Mouse (Mus musculus): Measurements from ENCODE around the gene Jaml.

The Jaml gene

DNA sequence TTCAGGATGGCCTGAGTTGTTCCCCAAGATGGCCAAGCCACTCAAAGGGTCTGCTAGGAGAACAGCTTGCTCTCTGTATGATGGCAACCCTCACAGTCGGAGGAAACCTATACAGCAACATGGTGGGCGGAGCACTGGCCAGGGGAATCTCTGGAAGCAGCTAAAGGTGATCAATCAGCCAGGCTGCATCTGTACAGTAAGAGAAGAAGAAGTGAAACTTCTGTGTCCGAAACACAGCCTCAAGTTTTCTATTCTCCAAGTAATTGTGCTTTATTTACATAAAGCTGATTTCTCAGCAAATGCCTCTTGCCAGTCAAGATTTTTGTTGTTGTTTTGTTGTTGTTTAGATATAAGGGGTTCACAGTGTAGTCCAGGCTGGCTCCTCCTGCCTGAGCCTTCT, 1.1 kb upstream of the Jaml start:
- DNase-seq (ENCODE audit: extremely low spot score, low read depth, low spot score): no peak

DNA sequence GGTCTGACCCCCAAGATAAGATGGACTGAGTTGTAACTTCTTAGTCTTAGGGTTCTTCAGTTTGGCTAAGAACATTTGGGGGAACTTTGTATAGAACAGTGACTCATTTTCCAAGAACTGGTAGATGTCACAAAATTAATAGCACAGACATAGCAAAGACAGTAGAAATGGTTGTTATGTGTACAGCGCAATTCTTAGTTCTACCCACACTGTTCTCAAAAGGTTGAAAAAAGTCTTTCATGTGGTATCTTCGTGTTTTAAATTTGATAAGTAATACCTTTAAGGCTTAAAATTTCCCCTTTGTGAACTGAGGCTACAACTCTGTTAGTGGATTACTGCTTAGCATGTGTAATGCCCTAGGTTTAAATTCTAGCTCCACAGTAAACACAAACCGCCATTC, 4.1 kb downstream of the Jaml start:
- DNase-seq (ENCODE audit: extremely low spot score, low read depth, low spot score): no peak

DNA sequence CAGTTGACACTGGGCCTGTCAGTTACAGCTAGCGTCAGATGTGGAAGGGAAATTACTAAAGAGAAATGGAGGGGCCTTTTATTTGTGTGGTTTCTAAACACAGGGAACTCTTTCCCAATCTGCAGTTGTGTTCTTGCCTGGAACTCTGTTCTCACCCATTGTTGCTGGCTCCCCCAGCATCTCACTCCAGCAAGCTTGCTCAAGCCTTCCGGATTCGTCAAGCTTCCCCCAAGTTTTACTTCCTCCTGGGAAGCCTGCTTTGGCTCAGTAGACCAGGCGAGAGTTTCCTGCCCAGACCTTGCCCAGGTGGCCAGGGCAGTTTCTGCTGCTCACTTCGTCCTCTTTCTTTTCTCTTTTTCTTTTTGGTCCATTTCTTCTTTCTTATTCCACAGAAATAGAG, 5.6 kb downstream of the Jaml start:
- DNase-seq (ENCODE audit: extremely low spot score, low read depth, low spot score): no peak

DNA sequence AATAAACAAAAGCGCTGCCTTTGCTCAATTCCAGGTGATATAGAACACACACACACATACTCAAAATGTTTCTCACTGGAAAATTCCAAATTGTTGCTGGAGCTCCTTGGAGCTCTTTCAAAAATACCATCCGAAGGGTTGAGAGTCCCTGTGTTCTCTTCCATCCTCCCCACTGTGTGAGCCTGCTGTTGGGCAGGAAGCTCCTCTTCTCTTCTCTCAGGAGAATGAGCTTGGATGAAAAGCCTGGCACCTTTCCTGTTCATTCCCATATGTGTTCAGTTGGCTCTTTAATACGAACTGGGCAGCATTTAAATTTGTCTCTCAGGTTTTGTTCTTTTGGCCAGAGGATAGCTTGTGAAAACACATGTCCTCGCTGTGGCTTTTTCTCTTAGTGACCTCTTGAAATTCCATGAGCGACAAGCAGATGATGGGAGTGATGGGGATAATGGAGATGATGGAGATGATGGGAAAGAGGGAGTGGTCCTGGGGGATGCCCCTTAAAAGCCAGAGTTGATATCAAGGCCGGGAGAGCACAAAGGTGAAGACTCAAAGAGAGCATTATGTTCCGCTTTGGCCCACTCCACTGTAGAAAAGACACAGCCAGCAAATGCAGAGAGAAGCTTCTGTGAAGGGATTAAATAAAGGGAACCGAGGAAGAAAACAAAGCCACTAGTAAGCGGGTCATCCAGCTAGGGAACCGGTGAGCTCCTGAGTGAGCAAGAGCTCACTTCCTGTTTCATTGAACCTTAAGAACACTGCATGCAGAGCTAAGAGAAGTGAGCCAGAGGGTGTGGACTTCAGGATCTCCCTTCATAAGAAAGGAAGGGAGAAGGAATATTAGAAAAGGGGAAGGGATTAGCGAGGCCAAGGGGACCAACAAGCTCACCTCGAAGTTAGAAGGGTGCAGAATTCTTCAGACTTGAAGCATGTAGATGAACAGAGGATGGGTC, 7.0 kb downstream of the Jaml start:
- no peak for DNase-seq (ENCODE audit: extremely low spot score, low read depth, low spot score)

DNA sequence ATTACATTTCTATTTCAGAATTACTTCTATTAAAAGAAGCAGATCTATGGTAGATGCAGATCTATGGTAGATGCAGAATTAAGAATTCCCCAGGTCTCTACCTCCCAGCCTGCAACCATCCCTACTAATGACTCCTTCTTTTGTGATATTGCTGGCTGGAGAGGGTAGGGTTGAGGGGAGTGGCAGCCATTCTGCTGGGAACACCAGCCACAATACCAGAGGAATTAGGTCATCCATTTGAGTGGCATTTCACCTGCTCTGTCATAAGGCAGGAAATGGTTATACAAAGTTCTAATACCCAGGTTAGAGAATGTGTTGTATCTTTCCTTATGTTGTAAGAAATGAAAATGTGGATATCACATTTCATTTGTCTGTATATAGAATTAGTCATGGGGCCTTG, 9.1 kb downstream of the Jaml start:
- DNase-seq (ENCODE audit: extremely low spot score, low read depth, low spot score): no peak

DNA sequence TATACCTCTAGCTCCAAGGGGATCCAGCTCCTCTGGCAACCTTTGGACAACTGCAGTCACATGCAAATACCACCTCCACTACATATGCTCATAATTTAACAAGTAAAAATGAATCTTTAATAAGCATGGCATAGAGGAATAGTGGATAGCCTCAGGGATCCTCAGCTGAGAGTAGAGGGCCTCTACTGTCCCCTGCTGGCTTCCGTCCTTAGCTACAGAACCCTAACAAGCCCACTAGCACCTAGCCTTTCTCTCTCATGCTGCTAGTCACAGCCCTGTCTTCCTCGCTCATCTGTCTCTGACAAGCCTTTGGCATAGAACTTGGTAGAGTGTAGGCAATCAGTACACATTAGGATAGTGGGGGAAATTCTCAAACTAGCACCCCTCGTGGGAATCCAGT, 11.8 kb downstream of the Jaml start:
- no peak for DNase-seq (ENCODE audit: extremely low spot score, low read depth, low spot score)

DNA sequence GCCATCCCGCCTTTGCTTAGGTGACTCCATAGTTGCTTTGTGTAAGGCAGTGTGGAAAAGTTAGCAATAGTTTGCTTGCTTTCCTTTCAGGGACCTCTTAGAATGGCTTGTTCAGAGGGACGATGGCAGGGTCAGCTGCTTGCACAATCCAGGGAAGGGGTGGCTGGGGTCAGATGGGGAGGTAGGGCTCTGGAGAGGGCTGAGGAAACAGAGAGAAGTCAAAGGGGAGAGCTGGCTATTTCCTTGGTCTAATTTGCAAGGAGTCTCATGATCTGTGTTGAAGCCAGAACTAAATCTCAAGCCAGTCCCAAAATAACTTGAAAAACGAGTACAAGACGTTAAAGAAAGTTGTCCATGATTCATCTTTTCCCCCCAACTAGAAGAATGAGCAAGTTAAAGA, 13.7 kb downstream of the Jaml start:
- DNase-seq (ENCODE audit: extremely low spot score, low read depth, low spot score): no peak

DNA sequence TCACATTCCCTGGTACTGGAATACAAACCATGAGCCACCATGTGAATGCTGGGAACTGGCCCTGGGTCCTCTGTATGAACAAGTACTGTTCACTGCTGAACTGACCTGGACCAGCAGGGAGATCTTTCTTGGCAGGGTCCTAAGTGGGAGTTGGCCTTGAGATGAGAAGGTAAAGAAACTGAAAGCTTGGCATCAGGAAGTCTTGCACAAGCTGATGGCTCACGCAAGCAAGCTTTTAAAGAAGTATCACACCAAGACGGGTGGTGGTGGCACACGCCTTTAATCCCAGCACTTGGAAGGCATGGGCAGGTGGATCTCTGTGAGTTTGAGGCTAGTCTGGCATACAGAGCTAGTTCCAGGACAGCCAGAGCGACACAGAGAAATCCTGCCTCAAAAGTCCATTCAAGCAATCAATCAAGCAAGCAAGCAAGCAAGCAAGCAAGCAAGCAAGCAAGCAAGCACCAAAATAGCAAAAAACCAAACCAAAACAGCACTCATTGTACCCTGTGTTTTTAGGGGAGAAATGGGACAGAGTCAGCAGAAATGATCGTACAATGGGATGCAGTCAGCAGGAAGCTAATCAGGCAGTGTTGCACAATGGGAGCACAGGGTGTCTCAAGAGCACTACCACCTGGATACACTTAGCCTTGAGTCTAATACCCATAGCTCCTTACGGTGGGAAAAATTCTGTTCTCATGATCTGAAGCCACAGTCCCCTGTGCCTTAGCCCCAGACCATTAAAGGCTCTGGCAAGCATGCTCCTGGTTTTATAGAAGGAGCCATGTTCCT, 16.4 kb downstream of the Jaml start:
- DNase-seq (ENCODE audit: extremely low spot score, low read depth, low spot score): no peak

DNA sequence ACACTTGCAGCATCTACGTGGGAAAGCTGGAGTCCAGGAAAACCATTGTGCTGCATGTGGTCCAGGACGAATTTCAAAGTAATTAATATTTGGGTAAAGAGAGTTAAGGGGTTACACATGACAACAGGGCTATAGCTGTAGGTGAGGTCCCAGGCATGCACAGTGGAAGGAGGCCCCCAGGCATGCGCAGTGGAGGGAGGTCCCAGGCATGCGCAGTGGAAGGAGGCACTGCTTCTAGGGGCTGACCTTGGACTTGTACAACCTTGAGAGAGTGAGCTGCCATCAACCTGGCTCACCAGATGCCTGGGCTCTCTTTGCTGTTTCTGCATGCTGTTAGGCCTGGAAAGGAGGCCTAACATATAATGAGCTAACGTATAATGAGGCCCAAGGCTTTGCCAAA, 18.9 kb downstream of the Jaml start:
- no peak for DNase-seq (ENCODE audit: extremely low spot score, low read depth, low spot score)

DNA sequence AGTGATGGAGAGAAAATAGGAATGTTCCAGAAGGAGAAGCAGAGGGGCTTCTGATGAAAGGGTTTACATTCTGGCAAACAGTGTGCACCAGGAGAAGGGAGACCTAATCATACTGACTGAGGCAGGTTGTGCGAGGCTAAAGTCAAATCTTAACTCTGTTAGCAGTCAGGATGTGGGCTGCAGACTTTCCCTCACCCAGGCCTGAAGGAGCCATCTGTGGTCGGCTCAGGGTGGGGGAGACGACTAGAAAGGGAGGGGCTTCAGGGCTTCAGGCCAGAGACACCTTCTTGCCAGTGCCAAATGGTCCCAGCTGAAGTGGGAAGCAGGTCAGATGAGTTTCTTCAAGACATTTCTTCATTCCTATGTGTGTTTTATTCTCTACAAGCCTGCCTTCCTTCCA, 19.4 kb downstream of the Jaml start:
- DNase-seq (ENCODE audit: extremely low spot score, low read depth, low spot score): no peak

DNA sequence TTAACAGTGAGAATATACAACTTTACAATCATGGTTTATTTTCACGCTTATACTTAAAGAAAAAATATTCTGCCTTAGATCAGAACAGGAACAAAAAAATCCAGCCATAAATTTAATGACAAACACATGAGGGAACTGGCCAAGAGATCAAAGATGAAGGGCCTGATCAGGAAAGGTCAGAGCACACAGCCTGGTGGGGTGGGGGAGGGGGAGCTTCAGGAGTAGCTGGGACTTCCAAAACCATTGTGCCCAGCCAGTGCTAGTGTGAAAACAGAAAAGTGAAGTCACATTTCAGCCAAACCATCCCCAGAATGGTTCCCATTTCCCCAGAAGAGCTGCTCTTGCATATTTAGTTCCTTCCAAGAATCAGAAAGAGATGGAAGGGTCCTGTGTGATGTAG, 23.5 kb downstream of the Jaml start:
- no peak for DNase-seq (ENCODE audit: extremely low spot score, low read depth, low spot score)

DNA sequence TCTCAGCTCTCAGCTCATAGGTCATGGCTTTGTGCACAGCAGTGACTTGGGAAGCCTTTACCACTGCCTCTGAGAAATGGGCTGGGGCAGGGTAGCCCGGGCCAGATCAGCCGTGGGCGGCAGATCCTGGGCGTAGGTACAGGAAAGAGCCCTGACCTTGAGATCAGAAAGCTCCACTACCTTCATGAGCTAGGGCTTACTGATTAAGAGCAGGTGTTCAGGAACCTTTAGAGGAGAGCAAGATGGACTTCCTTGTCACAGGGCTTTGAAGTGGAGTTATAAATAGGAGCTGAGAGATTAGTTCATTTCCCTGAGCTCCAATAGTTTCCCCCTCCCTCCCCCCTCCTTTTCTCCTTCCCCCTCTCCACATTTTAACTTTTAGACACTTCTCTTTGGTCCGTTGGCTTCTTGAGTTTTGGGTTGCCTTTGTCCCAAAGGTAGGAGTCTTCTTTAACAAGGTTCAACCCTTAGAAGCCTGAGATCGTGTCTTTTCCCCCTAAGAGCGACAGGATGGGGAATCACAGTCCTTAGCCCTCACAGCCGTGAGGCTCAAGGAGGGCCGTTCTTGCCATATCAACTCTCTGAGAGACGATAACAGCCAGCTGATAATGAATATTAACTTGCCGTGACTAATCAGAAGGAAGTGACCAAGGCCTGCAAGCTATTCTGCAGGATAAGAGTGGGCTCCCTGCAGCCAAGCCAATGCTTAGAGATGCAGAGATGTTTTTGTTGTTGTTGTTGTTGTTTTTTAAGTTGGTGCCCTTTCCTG, 24.4 kb downstream of the Jaml start:
- DNase-seq (ENCODE audit: extremely low spot score, low read depth, low spot score): no peak

DNA sequence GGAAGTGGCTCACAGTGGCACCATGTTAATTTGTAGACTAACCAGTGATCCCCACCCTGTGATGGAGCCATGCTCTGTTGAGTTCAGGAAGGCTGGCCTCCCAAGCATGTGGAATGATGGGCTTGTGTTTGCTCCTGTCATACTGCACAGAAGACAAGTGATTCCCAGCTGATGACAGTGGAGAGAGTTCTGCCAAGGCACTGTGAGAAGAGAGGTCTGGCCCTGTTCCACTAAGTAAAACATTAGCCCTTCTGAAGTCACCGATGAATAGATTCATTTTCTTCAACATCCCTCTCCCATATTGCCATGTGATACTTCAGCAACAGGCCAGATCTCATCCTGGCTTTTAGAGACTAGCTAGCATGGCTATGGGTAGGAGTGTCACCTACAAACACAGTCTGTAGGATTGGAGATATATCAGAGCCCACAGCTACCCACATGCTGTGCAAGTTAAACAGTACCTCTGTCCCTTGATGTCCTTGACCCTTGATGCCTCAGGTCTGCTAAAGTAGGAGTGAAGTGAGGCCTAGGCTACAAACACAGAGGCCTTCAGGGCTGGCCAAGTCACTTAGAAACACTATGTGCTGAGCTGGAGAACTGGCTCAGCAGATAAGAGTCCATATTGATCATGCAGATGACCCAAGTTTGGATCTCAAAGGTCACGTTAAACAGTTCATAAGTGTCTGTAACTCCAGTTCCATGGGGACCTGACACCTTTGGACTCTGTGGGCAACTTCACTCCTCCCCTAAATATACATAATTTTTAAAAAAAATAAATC, 26.8 kb downstream of the Jaml start:
- no peak for DNase-seq (ENCODE audit: extremely low spot score, low read depth, low spot score)

DNA sequence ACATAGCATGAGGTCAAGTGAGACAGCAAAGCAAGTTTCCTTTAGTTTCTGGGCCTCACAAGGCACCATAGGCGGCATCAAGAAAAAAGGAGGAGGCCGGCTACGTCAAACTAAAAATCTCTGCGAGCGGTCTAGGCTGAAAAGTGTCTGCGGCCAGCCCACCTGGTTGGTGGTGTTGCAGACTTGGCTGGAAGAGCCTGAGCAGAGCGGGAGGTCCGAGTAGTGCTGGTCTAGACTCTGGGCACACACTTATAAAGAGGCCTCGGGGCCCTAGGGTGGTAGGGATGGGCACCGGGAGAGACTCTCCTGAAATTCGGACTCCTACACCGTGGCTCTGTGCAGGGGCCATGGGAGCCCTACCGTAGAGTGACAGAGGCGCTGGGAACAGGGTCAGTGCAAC, 36.7 kb downstream of the Jaml start:
- no peak for DNase-seq (ENCODE audit: extremely low spot score, low read depth, low spot score)

DNA sequence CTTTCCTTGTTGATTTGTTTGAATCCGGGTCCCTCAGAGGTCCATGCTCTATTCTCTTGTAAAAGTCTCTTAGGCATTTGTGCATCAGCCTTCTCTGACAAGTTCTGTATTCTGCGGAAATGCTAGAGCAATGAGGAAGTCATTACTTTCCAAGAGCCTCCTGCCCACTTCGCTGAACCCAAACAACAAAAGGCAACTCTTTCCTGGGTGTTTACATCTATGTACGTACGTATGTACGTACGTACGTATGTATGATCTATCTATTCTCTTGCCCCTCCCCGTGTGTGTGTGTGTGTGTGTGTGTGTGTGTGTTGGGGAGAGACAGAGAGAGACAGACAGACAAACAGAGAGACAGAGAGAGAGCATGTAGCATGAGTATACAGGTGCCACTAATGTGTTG, 37.8 kb downstream of the Jaml start:
- DNase-seq (ENCODE audit: extremely low spot score, low read depth, low spot score): no peak

DNA sequence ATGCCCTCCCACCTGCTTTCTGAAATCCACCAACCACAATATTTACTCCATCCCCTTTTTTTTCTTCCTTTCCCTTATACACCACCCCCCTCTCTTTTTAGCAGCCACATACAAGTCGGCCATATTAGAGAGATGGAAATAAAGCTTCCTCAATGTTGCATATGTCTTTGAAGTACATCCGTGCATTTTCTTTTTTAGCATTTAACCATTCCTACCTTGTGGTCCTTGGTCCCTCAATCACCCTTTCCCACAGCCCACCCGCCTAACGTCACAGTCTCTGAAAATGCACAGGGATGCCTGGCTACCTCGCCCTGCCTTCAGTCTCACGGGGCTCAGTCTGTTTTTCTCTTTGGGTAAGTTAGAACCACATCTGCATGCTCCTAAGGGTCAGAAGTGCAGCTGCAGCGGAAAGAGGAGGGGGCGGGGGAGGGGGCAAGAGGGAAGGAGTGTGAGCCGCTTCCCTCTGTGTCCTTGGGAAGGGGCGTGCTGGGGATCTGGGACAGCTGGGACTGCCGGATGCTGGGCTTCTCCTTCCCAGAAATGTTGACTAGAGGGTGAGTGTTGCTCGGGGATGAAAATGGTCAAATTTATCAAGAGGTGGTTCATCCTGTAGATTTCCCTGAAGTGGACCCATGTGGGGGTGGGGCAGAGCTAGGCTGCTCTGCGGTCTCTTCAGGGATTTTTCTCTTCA, 38.9 kb downstream of the Jaml start, which contains the start of gene Scn2b:
Gene Scn2b, plus strand, starts transcription at position 42 of the 691 bp plus-strand sequence.
- DNase-seq (ENCODE audit: extremely low spot score, low read depth, low spot score): no peak

DNA sequence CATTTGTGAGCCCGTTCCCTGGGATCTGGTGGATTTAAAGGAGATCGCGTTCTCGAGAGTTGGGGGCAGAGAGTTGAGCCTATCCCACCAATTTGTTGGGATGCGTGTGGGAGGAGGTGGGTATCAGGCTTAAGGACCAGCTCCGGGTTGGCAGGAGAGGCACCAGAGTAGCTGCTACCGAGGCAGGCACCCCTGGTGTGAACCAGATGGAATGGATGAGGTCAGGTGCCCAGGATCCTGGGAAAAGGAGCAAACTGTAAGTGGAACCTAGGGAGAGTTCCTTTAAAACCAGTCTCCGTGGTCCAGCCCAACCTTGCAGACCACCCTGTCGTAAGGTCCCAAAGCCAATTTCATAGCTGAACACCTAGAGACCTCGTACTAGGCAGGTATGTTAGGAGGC, 39.6 kb downstream of the Jaml start:
- no peak for DNase-seq (ENCODE audit: extremely low spot score, low read depth, low spot score)

DNA sequence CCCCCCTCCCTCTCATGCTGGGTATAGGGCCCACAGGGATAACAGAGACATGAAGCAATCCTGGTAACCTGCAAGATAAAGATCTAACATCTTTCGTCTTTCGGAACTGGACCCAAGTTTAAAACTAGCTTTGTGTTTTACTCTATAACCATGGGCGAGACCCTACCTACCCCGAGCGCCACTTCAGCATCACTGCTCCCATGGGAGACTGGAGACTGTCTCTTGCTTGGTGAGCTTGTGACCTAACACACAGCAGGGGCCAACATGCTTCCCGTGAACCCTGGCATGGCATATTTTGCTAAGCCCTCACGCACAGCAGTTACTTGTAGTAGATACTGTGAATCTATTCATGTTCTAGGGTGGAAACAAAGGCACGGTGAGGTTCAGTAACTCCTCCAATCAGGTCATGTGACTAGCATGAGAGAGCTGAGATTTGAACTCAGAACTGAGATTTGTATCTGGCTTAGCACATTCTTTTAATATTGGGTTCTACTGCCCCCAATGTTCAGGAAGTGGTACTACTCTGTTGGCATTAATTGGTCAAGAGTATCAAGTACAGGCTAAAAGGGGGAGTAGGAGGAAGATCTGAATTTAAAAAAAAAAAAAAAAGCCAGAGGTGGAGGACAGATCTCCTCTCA, 40.5 kb downstream of the Jaml start:
- no peak for DNase-seq (ENCODE audit: extremely low spot score, low read depth, low spot score)

DNA sequence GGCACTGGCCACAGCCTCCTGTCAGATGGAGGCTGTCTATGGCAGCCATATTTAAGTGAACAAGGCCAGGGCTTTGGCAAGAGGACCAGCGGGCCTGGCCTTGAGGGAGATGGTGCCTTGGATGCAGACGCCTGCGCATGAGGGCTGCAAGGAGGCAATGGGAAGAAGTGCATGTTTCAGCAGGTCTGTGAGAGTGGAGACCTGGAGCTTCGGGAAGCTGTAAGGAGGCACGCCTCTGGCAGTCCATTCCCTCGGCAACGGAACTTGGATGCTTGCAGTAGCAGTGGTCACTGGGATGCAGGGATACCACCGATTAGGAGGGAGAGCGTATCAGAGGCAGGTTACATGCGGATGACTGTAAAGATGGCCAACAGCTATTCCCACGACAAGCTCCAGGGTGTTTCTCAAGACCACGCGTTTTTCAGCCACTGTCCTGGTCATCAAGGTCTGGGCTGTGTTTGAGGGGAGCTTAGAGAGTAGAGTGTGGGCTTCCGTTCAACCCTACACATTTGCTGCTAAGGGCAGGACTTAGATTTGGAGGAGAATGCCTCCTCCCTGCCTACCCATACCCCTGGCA, 41.1 kb downstream of the Jaml start:
- DNase-seq (ENCODE audit: extremely low spot score, low read depth, low spot score): no peak
